Mouse (Mus musculus): ENCODE measurements around the gene Rsph6a. TPM values are rescaled to one million over a fixed set of nuclear protein-coding genes. Genes with fewer than 3 reads are reported as not detected.

The Rsph6a gene
- 0.35 TPM for total RNA-seq (2023)

GRCm38 (mm10) chr7:19054047-19054776 is at the start of gene Rsph6a:
Rsph6a (plus strand) TSS chr7:19054690.

GRCm38 (mm10) chr7:19023357-19023814 is 31.1 kb upstream of the Rsph6a start, which contains the start of gene Foxa3:
Foxa3 (minus strand) TSS chr7:19023538.

GRCm38 (mm10) chr7:19024096-19024506 is 30.4 kb upstream of the Rsph6a start, which contains the start of gene Sympk:
Sympk (plus strand) TSS chr7:19024377.

GRCm38 (mm10) chr7:19075723-19076585 is 21.5 kb downstream of the Rsph6a start, which contains the start of gene Dmwd:
Dmwd (plus strand) TSS chr7:19076227.

GRCm38 (mm10) chr7:19083701-19084100 is 29.2 kb downstream of the Rsph6a start, which contains the start of gene Dmpk:
Dmpk (plus strand) TSS chr7:19083849.

GRCm38 (mm10) chr7:19094471-19094825 is 40.0 kb downstream of the Rsph6a start, which contains the start of gene Six5:
Six5 (plus strand) TSS chr7:19094594.

GRCm38 (mm10) chr7:19118028-19118771 is 63.7 kb downstream of the Rsph6a start, which contains the start of gene Gm4969:
Gm4969 (minus strand) TSS chr7:19118368.

GRCm38 (mm10) chr7:19119631-19120429 is 65.3 kb downstream of the Rsph6a start, which contains the start of gene Fbxo46:
Fbxo46 (plus strand) TSS chr7:19119859.

Other genes with a start within 250 kb of the Rsph6a start
- gene Psg17, start 233.1 kb upstream of the Rsph6a start, total RNA-seq (2023) = not detected
- 0.21 TPM for gene Mill2, start 214.7 kb upstream of the Rsph6a start, total RNA-seq (2023)
- gene Pglyrp1, start 183.4 kb upstream of the Rsph6a start, total RNA-seq (2023) = 14.8 TPM
- 24.9 TPM for gene Ccdc61, start 144.3 kb upstream of the Rsph6a start, total RNA-seq (2023)
- not detected for gene Nova2, start 128.8 kb upstream of the Rsph6a start, total RNA-seq (2023)
- not detected for gene Nanos2, start 67.3 kb upstream of the Rsph6a start, total RNA-seq (2023)
- 1.2 TPM for gene Mypop, start 63.4 kb upstream of the Rsph6a start, total RNA-seq (2023)
- gene Irf2bp1, start 50.6 kb upstream of the Rsph6a start, total RNA-seq (2023) = 30.5 TPM
- not detected for gene Foxa3, start 31.2 kb upstream of the Rsph6a start, total RNA-seq (2023)
- gene Sympk, start 30.3 kb upstream of the Rsph6a start, total RNA-seq (2023) = 102 TPM
- gene Dmwd, start 21.5 kb downstream of the Rsph6a start, total RNA-seq (2023) = 0.92 TPM
- gene Dmpk, start 29.2 kb downstream of the Rsph6a start, total RNA-seq (2023) = 2.2 TPM
- 0.50 TPM for gene Six5, start 39.9 kb downstream of the Rsph6a start, total RNA-seq (2023)
- gene Gm4969, start 63.7 kb downstream of the Rsph6a start, total RNA-seq (2023) = not detected
- 22.5 TPM for gene Fbxo46, start 65.2 kb downstream of the Rsph6a start, total RNA-seq (2023)
- gene Qpctl, start 94.6 kb downstream of the Rsph6a start, total RNA-seq (2023) = 14.9 TPM
- 85.5 TPM for gene Snrpd2, start 95.0 kb downstream of the Rsph6a start, total RNA-seq (2023)
- gene Gipr, start 111.4 kb downstream of the Rsph6a start, total RNA-seq (2023) = not detected
- gene Eml2, start 121.7 kb downstream of the Rsph6a start, total RNA-seq (2023) = 21.9 TPM
- not detected for gene Gpr4, start 157.8 kb downstream of the Rsph6a start, total RNA-seq (2023)
- 42.7 TPM for gene Opa3, start 173.6 kb downstream of the Rsph6a start, total RNA-seq (2023)
- gene Vasp, start 217.1 kb downstream of the Rsph6a start, total RNA-seq (2023) = 277 TPM
- gene Ppm1n, start 225.4 kb downstream of the Rsph6a start, total RNA-seq (2023) = 0.89 TPM
- not detected for gene Rtn2, start 227.9 kb downstream of the Rsph6a start, total RNA-seq (2023)